Mouse (Mus musculus) embryonic fibroblast, embryonic 13.5 days (primary cell): ENCODE data around the gene Unc5c.

Experiments
- CTCF ChIP-seq: IDR thresholded peaks from 2 replicates; pipeline ENCODE4 v1.5.1; 2011; ENCODE audit warnings: mild to moderate bottlenecking, control low read depth, low read length, moderate library complexity, borderline replicate concordance; ENCODE audit not compliant: insufficient read depth
- POLR2A ChIP-seq: IDR thresholded peaks from 2 replicates; pipeline ENCODE4 v1.6.1; 2011; ENCODE audit warnings: low read depth, mild to moderate bottlenecking, control low read depth, low read length, moderate library complexity

DNA sequence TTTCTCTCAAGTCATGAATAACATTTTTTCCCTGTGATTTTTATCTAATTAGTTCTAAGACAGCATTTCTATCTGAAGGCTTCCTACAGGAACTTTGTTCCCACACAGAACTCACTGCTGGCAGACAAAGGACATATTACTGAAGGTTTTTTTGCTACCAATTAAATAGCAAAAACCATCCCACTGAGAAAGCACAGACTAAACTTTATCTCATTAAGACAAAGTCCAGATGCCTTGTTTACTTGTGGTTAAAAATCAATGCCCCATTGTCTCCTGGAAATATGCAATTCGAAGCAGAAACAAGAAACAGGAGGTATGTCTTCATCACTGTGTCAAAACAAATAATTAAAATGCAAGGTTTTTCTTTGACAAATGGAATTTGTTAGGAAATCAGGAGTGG, 153.7 kb downstream of the Unc5c start:
- TF ChIP-seq CTCF = no peak
- no peak for TF ChIP-seq POLR2A
